Mouse (Mus musculus) layer of hippocampus, adult 2 months (tissue): ENCODE data around the gene Tex36. TPM values are rescaled to one million over a fixed set of nuclear protein-coding genes. Genes with fewer than 3 reads are reported as not detected.

Experiments
- DNase-seq, 2 experiments: peaks; one replicate each; pipeline ENCODE4 v3.0.0; 2022; ENCODE audit warnings: low spot score in 2 of 2
- H3K27ac ChIP-seq: fragments of 200-600 bp; 2 replicates; pipeline ENCODE4 v1.8.1; 2022
- H3K4me3 ChIP-seq: fragments of 200-600 bp; 2 replicates; pipeline ENCODE4 v1.8.1; 2022; ENCODE audit warnings: mild to moderate bottlenecking
- CTCF ChIP-seq: fragments of 200-600 bp; conservative IDR thresholded peaks from 2 replicates; pipeline ENCODE4 v1.8.1; 2022; ENCODE audit warnings: antibody characterized with exemption, mild to moderate bottlenecking, moderate library complexity
- total RNA-seq, 2 experiments: library from RNA; stranded (reverse); gene quantifications; 2 replicates each; pipeline ENCODE4 v1.2.3; 2021

Tex36 gene
- total RNA-seq, 2 experiments from 2014 or later, result not detected

DNA sequence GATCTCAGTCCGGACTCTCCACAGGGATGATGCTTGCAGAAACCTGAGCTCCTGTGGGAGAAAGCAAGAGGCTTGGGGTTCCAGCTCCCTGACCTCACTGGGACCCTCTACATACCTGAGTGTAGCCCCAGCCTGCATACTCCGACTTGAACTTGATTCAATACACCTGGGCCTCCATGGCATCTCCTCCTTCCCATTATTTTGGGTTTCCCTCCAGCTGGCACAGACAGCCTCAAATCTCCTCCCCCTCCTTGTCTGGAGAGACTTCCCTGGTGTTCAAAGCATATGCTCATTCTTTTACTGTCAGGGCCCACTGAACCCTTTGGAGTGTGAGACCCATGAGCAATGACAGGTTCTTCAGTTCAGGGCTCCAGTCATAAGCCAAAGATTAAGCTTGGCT, 11.0 kb upstream of the Tex36 start:
- Histone ChIP-seq H3K27ac (no peak overlapping the region), H3K4me3 (no peak overlapping the region)
- DNase-seq, result no peak
- no peak for TF ChIP-seq CTCF

DNA sequence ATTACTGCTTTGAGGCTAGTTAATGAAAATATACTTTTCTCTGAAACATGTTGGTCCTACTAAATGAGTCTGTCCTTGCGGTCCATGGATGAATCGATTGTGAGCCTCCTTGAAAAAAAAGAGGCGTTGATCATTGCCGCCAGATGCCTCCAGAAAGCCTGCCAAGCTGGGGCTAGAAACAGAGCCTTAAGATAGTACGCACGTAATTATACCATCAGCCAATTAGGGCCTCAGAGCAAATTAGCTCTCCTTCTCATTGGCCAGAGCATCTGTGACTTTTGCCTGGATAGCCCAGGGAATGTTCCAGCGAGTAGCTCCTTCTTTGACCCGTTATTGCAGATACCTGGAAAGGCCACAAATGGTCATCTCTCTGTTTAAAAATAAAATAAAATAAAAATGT, 7.6 kb upstream of the Tex36 start:
- Histone ChIP-seq H3K27ac (peak overlapping the region; percentile 49), H3K4me3 (no peak overlapping the region)
- DNase-seq, result peak; percentile 55 to 71
- no peak for TF ChIP-seq CTCF

DNA sequence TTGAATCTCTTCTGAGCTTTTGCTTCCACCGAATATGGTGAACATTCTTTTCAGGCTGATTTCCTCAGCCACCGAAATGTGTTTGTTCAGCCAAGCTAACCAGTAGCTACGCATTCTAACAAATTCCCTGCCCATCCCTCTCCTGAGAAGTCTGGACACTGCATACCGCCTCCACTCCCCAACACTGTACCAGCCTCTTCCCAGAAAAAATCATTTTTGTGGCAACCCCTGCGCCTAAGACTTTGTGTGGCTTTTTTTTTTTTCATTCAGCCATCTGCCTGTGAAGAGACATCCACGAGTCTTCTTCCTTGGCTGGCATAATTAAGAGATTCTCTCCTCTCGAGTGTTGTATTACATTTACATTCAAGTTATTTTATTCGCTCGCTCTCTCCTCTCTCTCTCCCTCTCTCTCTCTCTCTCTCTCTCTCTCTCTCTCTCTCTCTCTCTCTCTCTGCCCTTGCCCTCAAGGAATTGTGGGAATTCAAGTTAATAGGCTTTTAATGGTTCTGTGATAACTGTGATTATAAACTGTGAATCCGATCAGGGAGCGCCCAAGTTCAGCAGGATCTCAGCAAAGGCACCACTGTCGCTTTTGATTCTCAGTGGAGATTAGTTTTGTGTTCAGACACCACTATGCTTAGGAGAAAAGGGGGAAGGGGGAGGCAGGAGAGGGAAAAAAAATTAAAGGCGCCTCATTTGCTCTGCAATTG, 6.8 kb upstream of the Tex36 start:
- peak overlapping the region; percentile 72 for H3K27ac ChIP-seq
- DNase-seq, result peak in 1 of 2 experiments; percentile 33
- no peak overlapping the region for H3K4me3 ChIP-seq
- TF ChIP-seq CTCF, result no peak

DNA sequence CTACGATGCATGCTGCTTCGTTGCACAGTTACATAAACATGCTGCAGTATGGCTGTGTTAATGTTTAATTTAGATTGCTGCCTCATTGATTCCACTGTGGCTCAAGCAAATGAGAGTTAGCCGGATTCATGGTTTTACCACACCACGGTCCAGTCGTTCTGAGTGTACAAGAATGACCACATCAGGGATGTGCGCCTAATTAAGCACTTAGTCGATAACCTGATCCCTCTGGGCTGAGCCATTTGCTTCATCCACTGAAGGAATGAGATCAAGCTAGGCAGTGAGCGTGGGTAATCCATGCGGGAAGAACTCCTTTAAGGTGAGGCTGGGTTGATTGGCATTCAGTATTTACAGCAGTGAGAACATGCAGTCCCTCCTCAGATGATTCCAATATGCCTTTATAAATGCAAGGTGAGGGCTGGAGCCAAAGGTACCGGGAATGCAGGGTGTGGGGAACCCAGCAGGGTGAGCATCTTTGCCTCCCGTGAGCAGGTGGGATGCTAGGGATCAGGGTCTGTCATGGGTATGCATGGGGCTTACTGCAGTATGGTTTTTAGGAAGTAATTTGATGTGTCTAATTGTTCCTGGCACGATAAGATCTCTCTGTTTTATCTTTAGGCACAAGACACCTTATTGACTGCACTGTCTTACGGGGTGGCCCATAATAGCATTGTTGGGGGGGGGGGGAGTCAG, 6.1 kb upstream of the Tex36 start:
- no peak for TF ChIP-seq CTCF
- DNase-seq, result no peak
- peak overlapping the region; percentile 72; the same call in 1 of the 2 replicates for H3K27ac ChIP-seq
- H3K4me3 ChIP-seq, result no peak overlapping the region

DNA sequence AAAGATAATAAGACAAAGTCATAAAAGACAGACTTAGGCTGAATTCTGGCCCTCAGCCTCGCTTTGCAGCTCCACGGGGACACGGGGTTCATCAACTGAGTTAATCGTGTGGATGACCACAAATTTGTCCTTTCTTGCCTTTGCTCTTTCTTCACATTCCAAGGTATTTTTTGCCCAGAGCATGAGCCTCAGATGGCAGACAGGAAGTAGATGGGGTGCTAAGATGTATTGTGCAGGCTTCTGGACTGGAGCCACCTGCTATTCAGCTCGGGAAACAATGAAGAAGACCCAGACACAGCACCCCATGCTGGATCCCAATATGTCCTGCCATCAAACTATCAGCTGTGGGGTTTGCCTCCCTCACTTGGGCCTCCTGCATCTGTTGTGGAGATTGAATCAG, 5.4 kb upstream of the Tex36 start:
- H3K27ac ChIP-seq, result no peak overlapping the region
- no peak for DNase-seq
- H3K4me3 ChIP-seq, result no peak overlapping the region
- no peak for TF ChIP-seq CTCF

DNA sequence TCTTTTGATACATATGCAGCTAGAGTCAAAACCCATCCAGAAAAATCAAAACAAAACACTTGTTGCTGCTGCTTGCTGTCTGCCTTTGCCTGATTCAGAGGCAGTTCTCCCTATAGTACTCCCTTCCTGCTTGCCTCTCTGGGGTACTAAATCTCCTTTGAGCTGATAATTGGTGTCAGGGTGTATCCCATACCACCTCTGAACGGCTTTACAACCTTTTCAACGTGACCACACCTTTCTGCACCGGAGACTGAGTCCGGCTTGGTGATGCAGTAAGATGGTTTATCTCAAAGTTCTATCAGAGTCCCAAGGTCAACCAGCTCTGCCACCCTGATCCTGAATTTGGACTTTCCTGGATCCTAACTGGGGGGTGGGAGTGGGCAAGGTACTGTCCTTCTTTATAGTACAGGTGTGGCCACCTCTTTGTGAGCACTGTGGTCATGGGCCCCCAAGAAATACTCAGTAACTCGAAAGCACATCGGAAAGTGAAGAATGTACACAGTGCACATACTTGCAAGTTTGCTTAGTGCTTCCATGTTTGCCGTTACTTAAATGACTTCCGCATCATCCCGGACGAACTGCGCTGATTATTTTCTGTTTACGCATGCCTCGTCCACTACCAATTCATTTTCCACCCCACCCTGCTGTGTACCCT, 2.6 kb upstream of the Tex36 start:
- Histone ChIP-seq H3K4me3 (no peak overlapping the region), H3K27ac (no peak overlapping the region)
- DNase-seq, result no peak
- no peak for TF ChIP-seq CTCF

DNA sequence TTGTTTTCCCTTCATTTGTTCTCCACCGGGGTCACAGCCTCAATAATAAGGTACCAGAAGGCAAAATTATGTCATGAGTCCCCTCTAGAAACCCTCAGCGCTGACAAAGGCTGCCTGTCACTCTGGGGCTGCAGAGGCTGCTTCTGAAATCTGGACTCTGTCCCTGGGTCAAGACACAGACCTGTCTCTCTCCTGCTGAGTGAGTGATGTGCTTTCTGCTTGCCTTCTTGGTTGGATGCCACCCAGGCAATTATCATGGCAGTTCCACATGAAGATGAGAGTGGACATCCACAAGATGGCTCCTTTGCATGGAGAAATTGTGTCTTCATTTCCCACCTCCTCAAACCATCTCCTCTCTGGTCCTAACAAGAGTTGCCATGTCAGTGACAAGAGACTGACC, 1.2 kb upstream of the Tex36 start:
- no peak for DNase-seq
- no peak overlapping the region for H3K27ac ChIP-seq
- TF ChIP-seq CTCF, result no peak
- no peak overlapping the region for H3K4me3 ChIP-seq

DNA sequence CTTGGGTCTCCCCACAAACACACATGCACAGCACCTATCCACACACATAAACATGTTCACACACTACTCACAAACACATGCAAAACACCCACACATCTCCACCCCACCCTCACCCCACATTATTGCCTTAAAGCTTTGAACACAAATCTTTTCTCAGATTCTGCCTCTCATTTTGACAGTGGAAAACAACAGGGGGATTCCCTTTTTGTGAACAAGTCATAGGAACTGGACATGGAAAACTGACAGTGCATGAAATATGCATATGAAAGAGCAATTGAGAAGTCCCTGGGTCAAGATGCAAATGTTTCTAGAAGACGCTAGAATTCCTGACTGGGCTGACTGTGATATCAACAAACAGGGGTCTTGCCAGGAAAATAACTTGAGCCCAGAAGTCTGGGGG, 1.4 kb downstream of the Tex36 start:
- no peak for DNase-seq
- Histone ChIP-seq H3K4me3 (no peak overlapping the region), H3K27ac (no peak overlapping the region)
- TF ChIP-seq CTCF, result no peak

DNA sequence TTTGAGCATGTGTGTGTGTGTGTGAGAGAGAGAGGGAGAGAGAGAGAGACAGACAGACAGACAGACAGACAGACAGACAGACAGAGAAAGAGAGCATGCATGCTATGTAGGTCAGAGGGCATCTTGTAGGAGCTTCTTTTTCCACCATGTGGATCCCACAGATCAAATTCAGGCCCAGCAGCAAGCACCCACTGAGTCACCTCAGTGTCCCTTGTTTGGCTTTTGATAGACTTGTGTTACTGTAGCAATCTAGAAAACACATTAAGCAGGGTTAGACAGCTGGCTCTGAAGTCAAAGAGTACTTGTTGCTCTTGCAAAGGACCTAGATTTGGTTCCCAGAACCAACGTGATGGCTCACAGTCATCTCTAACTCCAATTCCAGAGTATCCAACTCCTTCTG, 10.2 kb downstream of the Tex36 start:
- no peak overlapping the region for H3K4me3 ChIP-seq
- H3K27ac ChIP-seq, result no peak overlapping the region
- no peak for TF ChIP-seq CTCF
- no peak for DNase-seq

DNA sequence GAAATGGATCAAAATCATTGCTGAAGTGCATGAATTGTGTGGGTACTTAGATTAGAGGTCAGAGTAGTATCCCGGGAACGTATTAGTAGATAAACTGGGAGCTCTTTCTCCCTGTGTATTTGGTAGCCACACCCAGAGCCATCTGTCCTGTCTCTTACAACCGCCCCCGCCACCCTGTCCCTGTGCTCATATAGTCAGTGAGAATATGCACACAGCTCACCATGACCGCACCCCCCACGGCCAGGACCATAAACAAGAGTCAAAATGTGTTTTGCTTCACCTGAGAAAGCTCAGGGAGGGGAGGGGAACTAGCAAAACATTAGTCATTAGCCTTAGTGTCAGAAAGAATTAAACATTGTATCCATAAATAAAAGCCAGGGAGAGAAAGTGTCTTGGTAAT, 18.7 kb downstream of the Tex36 start:
- H3K27ac ChIP-seq, result no peak overlapping the region
- no peak for TF ChIP-seq CTCF
- DNase-seq, result no peak
- no peak overlapping the region for H3K4me3 ChIP-seq

DNA sequence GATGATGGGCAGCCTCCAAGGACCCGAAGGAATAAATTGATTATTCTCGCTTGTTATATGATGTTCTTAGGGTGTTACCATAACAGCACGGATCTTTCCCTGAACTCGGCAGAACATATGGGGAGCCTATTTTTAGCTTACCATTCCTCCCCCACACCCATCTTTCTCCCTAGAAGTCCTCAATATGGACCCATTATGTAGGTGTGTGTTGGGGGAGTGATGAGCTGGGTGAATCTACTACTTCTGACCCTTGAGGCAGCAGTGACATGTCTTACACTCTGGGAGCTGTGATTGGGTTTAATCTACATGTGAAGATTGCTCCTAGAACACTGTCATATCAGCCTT, 21.7 kb downstream of the Tex36 start:
- TF ChIP-seq CTCF, result no peak

DNA sequence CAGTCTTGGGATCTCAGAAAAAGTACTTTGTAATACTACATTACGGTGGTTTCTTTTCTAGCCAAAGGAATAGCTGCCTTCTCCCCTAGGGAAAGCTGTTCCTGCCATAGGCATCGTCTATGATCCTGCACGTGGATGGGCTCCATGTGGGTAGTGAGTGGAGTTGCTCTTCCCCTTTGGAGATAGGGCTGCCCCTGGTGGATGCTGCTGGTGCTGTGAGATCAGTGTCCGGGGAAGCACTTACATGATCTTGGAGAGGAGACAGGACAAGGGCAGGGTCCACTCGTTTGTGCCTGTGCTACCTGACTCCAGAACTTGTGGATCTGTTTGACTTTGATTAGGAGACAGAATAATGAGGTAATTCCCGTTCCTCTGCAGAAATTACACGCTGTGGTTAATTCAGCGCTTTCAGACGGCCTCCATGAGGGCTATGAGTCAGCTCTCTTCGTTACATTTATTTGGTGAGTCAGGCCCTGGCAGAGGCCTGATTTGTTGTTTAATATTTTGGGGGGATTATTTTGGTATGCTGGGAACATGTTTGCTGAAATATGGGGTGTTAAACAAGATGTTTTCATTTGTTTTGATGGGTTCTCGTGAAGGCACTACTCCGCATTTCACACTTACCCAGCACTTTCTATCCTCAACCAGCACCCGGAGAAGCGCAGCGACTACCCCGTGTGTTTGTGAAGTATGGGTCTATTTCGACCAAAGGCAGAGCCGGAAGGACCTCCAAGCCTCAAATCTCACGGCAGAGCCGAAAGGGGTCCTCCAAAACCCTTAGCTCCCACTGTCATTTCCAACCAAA, 22.3 kb downstream of the Tex36 start:
- DNase-seq, result peak; percentile 34 to 37
- peak overlapping the region; percentile 74; the same call in 1 of the 2 replicates for H3K27ac ChIP-seq
- no peak overlapping the region; the same call in 1 of the 2 replicates for H3K4me3 ChIP-seq
- TF ChIP-seq CTCF, result peak; percentile 57

More for the DNA sequence above, 21.7 kb downstream of the Tex36 start:
- H3K27ac ChIP-seq, result peak overlapping the region; percentile 74; the same call in 1 of the 2 replicates
- DNase-seq, result peak; percentile 12 to 38
- H3K4me3 ChIP-seq, result no peak overlapping the region; the same call in 1 of the 2 replicates

DNA sequence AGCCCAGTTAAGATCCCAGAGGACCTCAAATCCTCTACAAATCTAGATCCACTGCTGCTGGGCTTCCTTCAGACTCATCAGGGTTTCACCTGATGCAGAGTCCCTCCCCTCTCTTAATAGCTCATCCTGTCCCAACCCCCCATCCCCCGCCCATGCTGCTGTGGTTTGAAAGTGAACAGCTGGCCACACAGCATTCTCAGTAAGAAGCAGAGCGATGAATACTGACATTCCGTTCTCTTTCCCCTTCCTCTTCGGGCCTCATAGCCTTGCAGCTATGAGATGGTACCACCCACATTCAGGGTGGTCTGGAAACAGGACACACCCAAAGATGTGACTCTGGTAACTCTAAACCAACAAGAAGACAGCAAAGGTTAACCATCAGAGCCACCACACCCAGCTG, 25.1 kb downstream of the Tex36 start:
- Histone ChIP-seq H3K27ac (no peak overlapping the region), H3K4me3 (no peak overlapping the region)
- TF ChIP-seq CTCF, result no peak
- no peak for DNase-seq
